Mouse (Mus musculus) stomach, embryonic 14.5 days (tissue): ENCODE data around the gene Rbm8a2. TPM values are rescaled to one million over a fixed set of nuclear protein-coding genes. Genes with fewer than 3 reads are reported as not detected.

ENCODE experiments used
- ATAC-seq: fragments of 200-750 bp; cut with Nextera tagmentation; 2 replicates; pipeline ENCODE4 v1.8.0; 2017; ENCODE audit warnings: low read depth, moderate TSS enrichment; ENCODE audit not compliant: insufficient number of reproducible peaks, insufficient read depth, low FRiP score
- H3K27ac ChIP-seq: fragments of 300-500 bp; sonication (generic); 2 replicates; pipeline ENCODE4 v1.5.1; 2014; ENCODE audit warnings: mild to moderate bottlenecking, low read length, moderate library complexity, mixed read lengths
- H3K27me3 ChIP-seq: fragments of 300-500 bp; sonication (generic); 2 replicates; pipeline ENCODE4 v1.6.1; 2014; ENCODE audit warnings: low read length, control low read depth, mixed read lengths; ENCODE audit not compliant: control insufficient read depth, insufficient read depth
- H3K36me3 ChIP-seq: fragments of 300-500 bp; sonication (generic); 2 replicates; pipeline ENCODE4 v1.6.1; 2014; ENCODE audit warnings: mild to moderate bottlenecking, control low read depth, low read length, moderate library complexity, mixed read lengths; ENCODE audit not compliant: control insufficient read depth, insufficient read depth
- H3K4me1 ChIP-seq: fragments of 300-500 bp; sonication (generic); 2 replicates; pipeline ENCODE4 v1.6.1; 2014; ENCODE audit warnings: low read length, control low read depth, mixed read lengths; ENCODE audit not compliant: control insufficient read depth, insufficient read depth
- H3K4me2 ChIP-seq: fragments of 300-500 bp; sonication (generic); replicated peaks from 2 replicates; pipeline ENCODE4 v1.6.1; 2014; ENCODE audit warnings: low read depth, low read length, control low read depth
- H3K4me3 ChIP-seq: fragments of 300-500 bp; sonication (generic); 2 replicates; pipeline ENCODE4 v1.5.1; 2014; ENCODE audit warnings: low read depth, low read length, control low read depth
- H3K9ac ChIP-seq: fragments of 300-500 bp; sonication (generic); replicated peaks from 2 replicates; pipeline ENCODE4 v1.6.1; 2014; ENCODE audit warnings: low read depth, mild to moderate bottlenecking, control low read depth, low read length, moderate library complexity, mixed read lengths
- H3K9me3 ChIP-seq: fragments of 300-500 bp; sonication (generic); 2 replicates; pipeline ENCODE4 v1.6.1; 2016; ENCODE audit warnings: low read depth, low read length, control low read depth; ENCODE audit not compliant: control insufficient read depth
- WGBS: fragments of 180-500 bp; shearing (Covaris S2); extraction: QIAGEN DNeasy Blood & Tissue Kit; methylation state at CpG from one replicate; pipeline ENCODE4 v1.1.7; 2014; 5-methylcytosine and 5-hydroxymethylcytosine counted together
- polyA plus RNA-seq: library from polyadenylated mRNA; unstranded; fragments of >200 nt; fragmentation: Nextera tagmentation; extraction: Ambion mirVana; gene quantifications from 2 replicates; pipeline ENCODE4 v1.2.1, GENCODE M21; 2014

The Rbm8a2 gene
- polyA plus RNA-seq, 1 experiment from 2014 or later, result 1.0 TPM

GRCm38 (mm10) chr1:176000599-176000998 lies 21.7 kb upstream of the Rbm8a2 start:
- 27% methylated on average over 5 of the region's 5 CpGs for WGBS
- no peaks in the 10 kb centered on the region for H3K9me3 ChIP-seq
- H3K27me3 ChIP-seq, result no peaks in the 10 kb centered on the region

GRCm38 (mm10) chr1:175997076-175997651 lies 18.2 kb upstream of the Rbm8a2 start:
- Histone ChIP-seq H3K9me3 (no peaks in the 10 kb centered on the region), H3K4me3 (no peak overlapping the region), H3K36me3 (no peaks in the 10 kb centered on the region), H3K27ac (no peak overlapping the region), H3K4me2 (no peak overlapping the region), H3K4me1 (no peaks in the 10 kb centered on the region), H3K27me3 (no peaks in the 10 kb centered on the region), H3K9ac (no peak overlapping the region)
- WGBS, result 71% methylated on average over 7 of the region's 7 CpGs
- no peak for ATAC-seq

More at GRCm38 (mm10) chr1:176000599-176000998, 21.7 kb upstream of the Rbm8a2 start:
- no peak for ATAC-seq
- no peak overlapping the region for H3K4me2 ChIP-seq
- H3K4me3 ChIP-seq, result no peak overlapping the region
- H3K9ac ChIP-seq, result no peak overlapping the region
- H3K4me1 ChIP-seq, result no peaks in the 10 kb centered on the region
- H3K27ac ChIP-seq, result no peak overlapping the region
- no peaks in the 10 kb centered on the region for H3K36me3 ChIP-seq

- Histone ChIP-seq H3K4me1 (no peaks in the 10 kb centered on the region), H3K4me2 (no peak overlapping the region), H3K27me3 (no peaks in the 10 kb centered on the region), H3K36me3 (no peaks in the 10 kb centered on the region), H3K4me3 (no peak overlapping the region), H3K27ac (no peak overlapping the region), H3K9ac (no peak overlapping the region), H3K9me3 (no peaks in the 10 kb centered on the region)
- ATAC-seq, result peak; percentile 49; the same call in 1 of the 2 replicates
- 65% methylated on average over 4 of the region's 4 CpGs for WGBS
Observed at GRCm38 (mm10) chr1:175988912-175989311, 10.0 kb upstream of the Rbm8a2 start.

DNA sequence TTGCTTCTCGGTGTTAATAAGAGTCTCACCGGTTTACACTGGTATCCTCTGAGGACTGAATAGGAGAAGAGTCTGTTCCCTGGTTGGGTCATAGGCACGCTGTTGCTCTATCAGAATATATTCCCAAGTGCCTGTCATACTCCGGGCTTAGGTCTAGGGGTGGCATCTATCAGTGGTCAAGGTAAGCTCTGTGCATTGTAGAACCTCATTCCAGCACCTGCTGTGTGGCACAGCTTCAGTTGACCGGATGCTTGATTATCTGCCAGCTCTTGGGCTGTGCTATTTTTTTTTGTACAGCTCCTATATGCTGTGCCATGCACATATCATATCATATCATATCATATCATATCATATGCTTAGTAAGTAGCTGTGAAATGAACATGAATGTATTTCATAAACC lies 9.5 kb upstream of the Rbm8a2 start:
- Histone ChIP-seq H3K4me1 (no peaks in the 10 kb centered on the region), H3K27me3 (no peaks in the 10 kb centered on the region), H3K36me3 (no peaks in the 10 kb centered on the region), H3K4me2 (no peak overlapping the region), H3K9me3 (no peaks in the 10 kb centered on the region), H3K27ac (no peak overlapping the region), H3K4me3 (no peak overlapping the region), H3K9ac (no peak overlapping the region)
- 93% methylated on average over 5 of the region's 5 CpGs for WGBS
- ATAC-seq, result no peak

- H3K4me2 ChIP-seq, result no peak overlapping the region
- no peak for ATAC-seq
- no peak overlapping the region for H3K27ac ChIP-seq
- H3K4me1 ChIP-seq, result no peaks in the 10 kb centered on the region
- H3K9me3 ChIP-seq, result no peaks in the 10 kb centered on the region
- WGBS, result 83% methylated on average over 5 of the region's 5 CpGs
- no peak overlapping the region for H3K9ac ChIP-seq
- no peaks in the 10 kb centered on the region for H3K36me3 ChIP-seq
- no peak overlapping the region for H3K4me3 ChIP-seq
- no peaks in the 10 kb centered on the region for H3K27me3 ChIP-seq
Observed at GRCm38 (mm10) chr1:175970710-175971109, 8.2 kb downstream of the Rbm8a2 start.

- no peaks in the 10 kb centered on the region for H3K36me3 ChIP-seq
- 85% methylated on average over 5 of the region's 5 CpGs for WGBS
Observed at GRCm38 (mm10) chr1:175967004-175967745, 11.7 kb downstream of the Rbm8a2 start.

DNA sequence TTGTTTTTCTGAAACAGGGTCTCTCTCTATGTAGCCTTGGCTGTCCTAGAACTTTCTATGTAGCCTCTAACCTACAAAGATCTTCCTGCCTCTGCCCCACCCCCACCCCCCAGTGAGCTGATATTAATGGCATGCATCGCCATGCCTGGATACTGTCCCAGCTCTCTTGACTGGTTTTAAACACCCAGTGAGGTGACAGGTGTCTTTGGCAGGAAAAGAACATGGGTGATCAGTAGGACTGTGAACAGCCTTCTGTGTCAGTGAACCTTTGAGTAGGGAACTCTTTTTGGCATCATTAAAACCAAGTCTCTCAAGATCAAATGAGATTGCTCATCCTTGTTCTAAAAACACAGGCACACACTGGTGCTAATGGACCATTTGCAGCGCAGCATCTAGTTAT lies 17.1 kb downstream of the Rbm8a2 start:
- H3K9ac ChIP-seq, result no peak overlapping the region
- H3K36me3 ChIP-seq, result no peaks in the 10 kb centered on the region
- no peaks in the 10 kb centered on the region for H3K9me3 ChIP-seq
- no peak overlapping the region for H3K4me2 ChIP-seq
- no peak for ATAC-seq
- H3K4me1 ChIP-seq, result no peaks in the 10 kb centered on the region
- no peaks in the 10 kb centered on the region for H3K27me3 ChIP-seq
- 87% methylated on average over 2 of the region's 2 CpGs for WGBS
- no peak overlapping the region for H3K4me3 ChIP-seq
- H3K27ac ChIP-seq, result no peak overlapping the region

More at GRCm38 (mm10) chr1:175967004-175967745, 11.7 kb downstream of the Rbm8a2 start:
- ATAC-seq, result no peak
- H3K4me3 ChIP-seq, result no peak overlapping the region
- H3K27ac ChIP-seq, result no peak overlapping the region
- no peak overlapping the region for H3K9ac ChIP-seq
- H3K9me3 ChIP-seq, result no peaks in the 10 kb centered on the region
- H3K27me3 ChIP-seq, result no peaks in the 10 kb centered on the region
- no peaks in the 10 kb centered on the region for H3K4me1 ChIP-seq
- H3K4me2 ChIP-seq, result no peak overlapping the region

- no peaks in the 10 kb centered on the region for H3K27me3 ChIP-seq
- no peak overlapping the region for H3K27ac ChIP-seq
- H3K9ac ChIP-seq, result no peak overlapping the region
- no peak overlapping the region for H3K4me2 ChIP-seq
- no peak overlapping the region for H3K4me3 ChIP-seq
- 87% methylated on average over 2 of the region's 2 CpGs for WGBS
- H3K9me3 ChIP-seq, result no peaks in the 10 kb centered on the region
- no peak for ATAC-seq
- no peaks in the 10 kb centered on the region for H3K4me1 ChIP-seq
- no peaks in the 10 kb centered on the region for H3K36me3 ChIP-seq
Observed at GRCm38 (mm10) chr1:175950851-175951250, 28.1 kb downstream of the Rbm8a2 start.
